Mouse (Mus musculus) megakaryocyte-erythroid progenitor cell, adult 5-6 weeks (primary cell): ENCODE results near the gene Apol11b. TPM values are rescaled to one million over a fixed set of nuclear protein-coding genes. Genes with fewer than 3 reads are reported as not detected.

Experiments used
- total RNA-seq, 2 experiments: library from RNA; stranded (forward) in 1 of 2; stranded (reverse) in 1 of 2; fragments of 200-1000, 215-1000 nt in 1 of 2; fragments of >200 nt in 1 of 2; fragmentation: Nextera tagmentation in 1 of 2; gene quantifications; 2 replicates each; pipeline ENCODE4 v1.2.3; 2014 to 2017

Apol11b gene
- total RNA-seq, 2 experiments from 2014 or later = 0.52 TPM; not detected in 1

Other genes with a start within 250 kb of the Apol11b start
- gene Apol7a, start 244.2 kb downstream of the Apol11b start, total RNA-seq (2014; fragmentation: Nextera tagmentation) = not detected in 2 replicates
- not detected in 2 replicates for gene Apol7a, start 244.2 kb downstream of the Apol11b start, total RNA-seq (2017)
- not detected in 2 replicates for gene Apol9a, start 232.2 kb downstream of the Apol11b start, total RNA-seq (2014; fragmentation: Nextera tagmentation)
- gene Apol9a, start 232.2 kb downstream of the Apol11b start, total RNA-seq (2017) = 0.99 TPM in 1 of 2 replicates, not detected in the other
- gene Apol7b, start 195.8 kb downstream of the Apol11b start, total RNA-seq (2014; fragmentation: Nextera tagmentation) = 2.3 TPM in 1 of 2 replicates, not detected in the other
- not detected in 2 replicates for gene Apol7b, start 195.8 kb downstream of the Apol11b start, total RNA-seq (2017)
- not detected in 2 replicates for gene Apol10a, start 166.2 kb downstream of the Apol11b start, total RNA-seq (2014; fragmentation: Nextera tagmentation)
- gene Apol10a, start 166.2 kb downstream of the Apol11b start, total RNA-seq (2017) = not detected in 2 replicates
- gene Apol11a, start 135.0 kb downstream of the Apol11b start, total RNA-seq (2014; fragmentation: Nextera tagmentation) = not detected in 2 replicates
- gene Apol11a, start 135.0 kb downstream of the Apol11b start, total RNA-seq (2017) = not detected in 2 replicates
- gene Apol7c, start 110.0 kb downstream of the Apol11b start, total RNA-seq (2014; fragmentation: Nextera tagmentation) = not detected in 2 replicates
- gene Apol7c, start 110.0 kb downstream of the Apol11b start, total RNA-seq (2017) = not detected in 2 replicates
- not detected in 2 replicates for gene 1700025B11Rik, start 81.4 kb downstream of the Apol11b start, total RNA-seq (2014; fragmentation: Nextera tagmentation)
- gene 1700025B11Rik, start 81.4 kb downstream of the Apol11b start, total RNA-seq (2017) = not detected in 2 replicates
- gene Apol10b, start 47.2 kb downstream of the Apol11b start, total RNA-seq (2014; fragmentation: Nextera tagmentation) = not detected in 2 replicates
- gene Apol10b, start 47.2 kb downstream of the Apol11b start, total RNA-seq (2017) = not detected in 2 replicates
- gene Gm36245, start 44.0 kb downstream of the Apol11b start, total RNA-seq (2014; fragmentation: Nextera tagmentation) = not detected in 2 replicates
- not detected in 2 replicates for gene Gm36245, start 44.0 kb downstream of the Apol11b start, total RNA-seq (2017)
- 1.2 TPM in 1 of 2 replicates, not detected in the other for gene Apol7e, start 55.6 kb upstream of the Apol11b start, total RNA-seq (2014; fragmentation: Nextera tagmentation)
- 1.5 and 2.0 TPM in 2 replicates for gene Apol7e, start 55.6 kb upstream of the Apol11b start, total RNA-seq (2017)
- gene Apol9b, start 85.8 kb upstream of the Apol11b start, total RNA-seq (2014; fragmentation: Nextera tagmentation) = not detected in 2 replicates
- 0.38 TPM in 1 of 2 replicates, not detected in the other for gene Apol9b, start 85.8 kb upstream of the Apol11b start, total RNA-seq (2017)
- 3.8 and 5.5 TPM in 2 replicates for gene Apol8, start 113.7 kb upstream of the Apol11b start, total RNA-seq (2014; fragmentation: Nextera tagmentation)
- 1.4 and 1.6 TPM in 2 replicates for gene Apol8, start 113.7 kb upstream of the Apol11b start, total RNA-seq (2017)
- 98.3 and 144 TPM in 2 replicates for gene Myh9, start 198.9 kb upstream of the Apol11b start, total RNA-seq (2014; fragmentation: Nextera tagmentation)
- gene Myh9, start 198.9 kb upstream of the Apol11b start, total RNA-seq (2017) = 195 and 198 TPM in 2 replicates